Comparison of ENCODE assay signal across 19 mouse cellular contexts in the genomic region with DNA sequence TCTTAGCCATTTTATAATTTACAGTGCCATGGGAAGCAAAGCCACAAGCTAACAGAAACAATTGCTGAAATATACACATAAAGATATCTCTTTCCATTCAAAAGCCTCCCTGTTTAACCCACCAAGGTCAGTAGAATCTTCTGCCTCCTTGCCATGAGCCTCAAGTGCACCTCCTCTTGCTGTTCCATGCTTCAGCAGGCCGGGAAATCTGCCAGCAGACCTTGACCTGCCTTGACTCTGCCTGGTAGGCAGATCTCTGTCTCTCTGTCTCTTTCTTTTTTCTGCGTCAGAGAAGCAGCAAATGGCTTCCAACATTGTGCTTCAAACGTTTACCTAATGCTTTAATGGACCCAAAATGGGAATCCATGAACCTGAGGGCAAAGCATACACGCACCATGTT.
DNase-seq lines count a peak whose midpoint lies in the region; ATAC-seq lines count a peak whose summit lies in the region.
"Had no signal": no experiment of that assay in that cellular context is flagged by ENCODE, and none has a peak within 500 bp of the region (broad histone marks: within the 10 kb centered on the region; RNA-seq: fewer than 3 reads in every experiment).

No protein-coding gene starts in this region.

- peaks cover 11% of the 10 kb centered on the region; the same call in 1 of the 2 replicates for H3K9me3 ChIP-seq in kidney, embryonic 14.5 days (ENCODE audit: control insufficient read depth, low read length)
- H3K9me3 ChIP-seq: limb, embryonic 10.5 days had no signal

- no peaks in the 10 kb centered on the region for H3K4me1 ChIP-seq in kidney, embryonic 14.5 days (ENCODE audit: control insufficient read depth, insufficient read depth, low read length)
- H3K4me1 ChIP-seq: embryonic facial prominence, embryonic 13.5 days; hindbrain, embryonic 13.5 days; limb, embryonic 10.5 days; megakaryocyte, embryonic 14.5 days had no signal

- 71% methylated on average over 4 of the region's 4 CpGs for WGBS in kidney, embryonic 14.5 days

- H3K36me3 ChIP-seq in kidney, embryonic 14.5 days (ENCODE audit: control insufficient read depth, insufficient read depth, low read length): no peaks in the 10 kb centered on the region
- H3K36me3 ChIP-seq: embryonic facial prominence, embryonic 13.5 days; limb, embryonic 10.5 days had no signal

- no peak overlapping the region for H3K27ac ChIP-seq in kidney, embryonic 14.5 days (ENCODE audit: low read depth, low read length)
- H3K27ac ChIP-seq: embryonic facial prominence, embryonic 13.5 days; gastrocnemius, adult 2 months; hindbrain, embryonic 13.5 days; layer of hippocampus, adult 2 months; limb, embryonic 10.5 days; liver, embryonic 14.5 days had no signal

- no peak overlapping the region for H3K4me3 ChIP-seq in kidney, embryonic 14.5 days (ENCODE audit: low read length)
- H3K4me3 ChIP-seq: embryonic facial prominence, embryonic 13.5 days; gastrocnemius, adult 2 months; hindbrain, embryonic 13.5 days; layer of hippocampus, adult 2 months; limb, embryonic 10.5 days; megakaryocyte, embryonic 14.5 days had no signal

- DNase-seq in kidney, adult 11 months: peak; percentile 79
- DNase-seq in adrenal gland, adult 18-20 months (ENCODE audit: low spot score in 2 of 2): peak; percentile 29 to 40
- DNase-seq in adrenal gland, postnatal 14 days: peak; percentile 50
- DNase-seq in kidney, postnatal 36 days: peak; percentile 86 to 92
- no peak for DNase-seq in left cerebral cortex, adult 9 months (ENCODE audit: low spot score in 2 of 2)
- DNase-seq: cerebellum, adult 2 months; gastrocnemius, adult 2 months; right cerebral cortex, postnatal 25 days had no signal

- no peaks in the 10 kb centered on the region for H3K27me3 ChIP-seq in kidney, embryonic 14.5 days (ENCODE audit: control insufficient read depth, insufficient read depth, low read length)
- H3K27me3 ChIP-seq: embryonic facial prominence, embryonic 13.5 days; hindbrain, embryonic 13.5 days; megakaryocyte, embryonic 14.5 days; Patski had no signal

- H3K9ac ChIP-seq in kidney, embryonic 14.5 days (ENCODE audit: low read depth, low read length): no peak overlapping the region
- H3K9ac ChIP-seq: embryonic facial prominence, embryonic 13.5 days; hindbrain, embryonic 13.5 days; liver, embryonic 14.5 days had no signal

- H3K4me2 ChIP-seq in kidney, embryonic 14.5 days (replicated peaks; ENCODE audit: low read depth, low read length): no peak overlapping the region
- H3K4me2 ChIP-seq: embryonic facial prominence, embryonic 13.5 days; hindbrain, embryonic 13.5 days had no signal

- no peak for ATAC-seq in kidney, embryonic 14.5 days (ENCODE audit: low FRiP score, low TSS enrichment)
- no peak for ATAC-seq in megakaryocyte-erythroid progenitor cell, adult 5-6 weeks (replicated peaks; ENCODE audit: low FRiP score, low TSS enrichment, poor library complexity, severe bottlenecking)
- ATAC-seq: activated CD4-positive, CD25-positive, alpha-beta regulatory T cell, adult 4 months; forebrain, embryonic 16.5 days; Patski had no signal

Comparison
In these comparisons a context has a peak if more than half of its experiments do, and no peak if none do; other contexts are left out.
1. DNase-seq: peak in kidney, adult 11 months (single experiment), adrenal gland, adult 18-20 months (2 of 2), adrenal gland, postnatal 14 days (single experiment) and kidney, postnatal 36 days (2 of 2); none in left cerebral cortex, adult 9 months (0 of 2).